Mouse (Mus musculus): ENCODE results near the gene Cerkl.

Gene Cerkl

DNA sequence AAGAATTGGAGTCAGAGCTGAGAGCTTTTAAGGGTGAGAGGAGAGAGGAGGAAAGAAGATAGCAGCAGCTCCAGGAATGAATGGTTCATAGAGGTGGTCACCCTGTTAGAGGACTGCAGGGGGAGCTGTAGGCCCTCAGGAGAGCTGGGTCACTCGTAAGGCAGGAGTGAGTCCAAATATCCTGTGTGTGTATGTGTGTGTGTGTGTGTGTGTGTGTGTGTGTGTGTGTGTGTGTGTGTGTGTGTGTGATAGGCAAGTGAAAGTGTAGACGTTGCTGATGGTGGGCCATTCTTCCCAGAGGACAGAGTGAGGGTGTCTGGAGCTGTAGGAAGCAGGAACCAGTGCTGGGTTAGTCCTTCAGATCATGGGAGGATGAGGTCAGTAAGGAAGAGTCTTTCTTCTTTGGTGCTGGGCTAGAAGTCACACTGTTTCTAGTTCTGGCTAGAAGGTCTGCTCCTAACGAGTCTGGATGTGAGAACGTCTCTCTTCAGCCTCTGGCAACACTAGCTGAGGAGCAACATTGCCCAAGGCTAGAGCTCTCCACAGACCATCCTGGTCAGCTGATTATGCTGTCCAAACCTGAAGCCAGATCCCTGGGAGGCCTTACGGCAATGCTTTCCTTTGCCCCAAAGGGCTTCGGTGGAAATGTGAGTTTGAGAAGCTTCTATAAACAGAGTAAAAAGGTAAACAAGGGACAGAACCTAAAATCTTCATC, 83.9 kb downstream of the Cerkl start:
- in situ Hi-C loops (cut with MboI), result loop anchor here (25.0 kb wide), 1 partner anchor 390 kb away; no protein-coding TSS in a partner anchor

GRCm38 (mm10) chr2:79372154-79372467, 84.5 kb downstream of the Cerkl start:
- in situ Hi-C loops (cut with MboI), result loop anchor here (25.0 kb wide), 1 partner anchor 390 kb away; no protein-coding TSS in a partner anchor

DNA sequence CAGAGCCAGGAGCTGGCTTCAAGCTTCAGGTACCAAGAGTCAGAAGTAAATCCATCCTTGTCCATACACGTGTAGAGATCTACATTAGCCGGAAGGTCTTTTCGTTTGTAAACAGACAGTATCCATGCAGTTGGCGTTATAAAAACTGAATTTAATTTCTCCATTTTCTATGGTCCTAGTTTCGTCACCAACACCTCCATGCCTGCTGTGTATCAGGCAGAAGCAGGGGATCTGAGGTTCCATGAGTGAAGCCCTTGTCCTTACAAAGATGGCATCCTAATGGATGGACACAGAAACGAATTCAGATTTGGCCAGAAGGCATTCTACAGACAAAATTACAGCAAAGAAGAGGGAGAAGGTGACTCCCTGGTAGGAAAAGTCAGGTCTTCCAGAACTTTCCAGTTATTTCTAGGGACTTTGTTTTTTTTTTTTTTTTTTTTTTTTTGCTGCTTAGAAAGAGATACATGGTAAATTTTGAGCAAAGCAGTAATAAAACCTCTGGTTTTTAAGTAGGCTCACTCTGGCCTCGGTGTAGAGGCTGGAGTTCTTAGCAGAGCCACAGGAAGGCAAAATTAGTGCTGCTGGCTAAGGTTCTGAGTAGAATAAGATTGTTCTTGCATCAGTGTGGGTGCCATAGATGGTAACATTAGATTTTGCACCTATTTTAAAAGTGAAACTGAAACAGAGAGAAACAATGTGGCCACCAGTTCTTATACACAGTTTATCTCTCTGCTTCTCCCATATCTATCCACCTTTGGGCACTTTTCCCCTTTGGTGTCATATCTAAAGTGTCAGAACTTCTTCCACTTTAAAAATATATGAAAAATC, 85.0 kb downstream of the Cerkl start:
- in situ Hi-C loops (cut with MboI), result loop anchor here (25.0 kb wide), 1 partner anchor 391 kb away; no protein-coding TSS in a partner anchor

DNA sequence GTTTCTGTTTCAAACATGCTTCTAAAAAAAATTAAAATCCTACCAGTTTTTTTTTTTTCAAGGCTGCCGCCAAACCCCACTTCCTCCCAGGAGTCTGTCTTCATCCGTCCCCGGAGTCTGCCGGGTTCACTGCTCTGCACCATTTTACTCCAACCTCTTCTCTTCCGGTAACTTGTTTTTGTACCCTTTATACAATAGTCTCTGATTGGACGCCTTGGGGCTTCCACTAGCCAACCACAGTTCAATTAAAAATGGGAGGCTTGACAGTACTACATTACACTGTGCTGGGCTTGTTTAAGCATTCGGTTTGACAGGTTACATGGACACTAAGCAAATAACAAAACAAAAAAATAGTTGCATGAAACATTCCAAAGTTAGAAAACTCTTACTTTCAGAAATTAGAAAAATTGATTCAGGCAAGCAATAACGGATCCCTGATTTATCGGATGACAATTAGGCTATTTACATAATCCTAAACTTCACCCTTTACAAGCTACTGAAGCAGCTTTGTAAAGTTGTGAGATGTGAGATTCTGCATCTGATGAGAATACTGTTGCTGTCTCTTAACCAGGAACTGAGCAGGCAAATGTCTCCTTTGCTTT, 85.8 kb downstream of the Cerkl start:
- in situ Hi-C loops (cut with MboI), result loop anchor here (25.0 kb wide), 1 partner anchor 391 kb away; no protein-coding TSS in a partner anchor

DNA sequence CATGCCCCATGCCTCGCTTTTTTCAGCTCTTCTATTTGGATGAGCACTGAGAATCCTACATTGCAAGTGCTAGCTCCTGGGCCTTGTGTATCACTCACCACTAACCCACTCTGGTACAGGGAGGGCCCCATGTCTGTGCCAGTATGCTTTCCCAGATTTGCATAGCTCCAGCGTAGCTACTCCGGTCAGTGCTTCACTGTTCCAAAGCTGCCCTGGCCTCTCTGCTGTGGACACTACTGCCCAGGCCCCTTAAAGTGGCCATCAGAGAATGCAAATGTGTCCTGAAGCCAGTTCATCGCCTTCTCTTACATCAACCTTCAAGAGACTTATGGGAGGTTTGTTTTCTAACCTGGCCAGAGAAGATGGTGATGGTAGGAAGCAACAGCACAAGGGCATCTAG, 86.7 kb downstream of the Cerkl start:
- in situ Hi-C loops (cut with MboI), result loop anchor here (25.0 kb wide), 1 partner anchor 392 kb away; no protein-coding TSS in a partner anchor

DNA sequence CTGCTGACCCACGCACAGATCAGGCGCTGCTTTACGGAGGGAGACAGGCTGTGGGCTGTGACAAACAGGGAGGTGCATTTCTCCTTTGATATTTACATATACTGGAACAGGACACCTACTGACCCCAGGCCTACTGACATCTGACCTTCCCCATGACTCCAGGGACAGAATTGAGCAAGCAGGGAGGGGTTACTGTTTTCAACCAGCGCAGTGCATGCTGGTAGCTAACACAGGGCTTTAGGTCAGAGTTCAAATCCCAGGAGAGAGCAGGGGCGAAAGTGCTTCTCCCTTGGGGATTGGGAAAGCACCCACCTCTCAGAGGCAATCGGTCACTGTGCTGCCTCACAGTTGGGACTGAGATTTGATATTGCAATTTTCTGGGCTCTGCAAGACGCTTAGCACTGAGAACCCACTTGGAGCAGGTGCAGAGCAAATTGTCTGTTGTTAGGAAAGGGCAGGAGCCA, 87.5 kb downstream of the Cerkl start:
- in situ Hi-C loops (cut with MboI), result loop anchor here (25.0 kb wide), 1 partner anchor 393 kb away; no protein-coding TSS in a partner anchor

GRCm38 (mm10) chr2:79368661-79369060, 87.9 kb downstream of the Cerkl start:
- in situ Hi-C loops (cut with MboI), result loop anchor here (25.0 kb wide), 1 partner anchor 394 kb away; no protein-coding TSS in a partner anchor

- in situ Hi-C loops (cut with MboI), result loop anchor here (25.0 kb wide), 1 partner anchor 395 kb away; no protein-coding TSS in a partner anchor
Observed at GRCm38 (mm10) chr2:79367451-79368450, 88.8 kb downstream of the Cerkl start.

DNA sequence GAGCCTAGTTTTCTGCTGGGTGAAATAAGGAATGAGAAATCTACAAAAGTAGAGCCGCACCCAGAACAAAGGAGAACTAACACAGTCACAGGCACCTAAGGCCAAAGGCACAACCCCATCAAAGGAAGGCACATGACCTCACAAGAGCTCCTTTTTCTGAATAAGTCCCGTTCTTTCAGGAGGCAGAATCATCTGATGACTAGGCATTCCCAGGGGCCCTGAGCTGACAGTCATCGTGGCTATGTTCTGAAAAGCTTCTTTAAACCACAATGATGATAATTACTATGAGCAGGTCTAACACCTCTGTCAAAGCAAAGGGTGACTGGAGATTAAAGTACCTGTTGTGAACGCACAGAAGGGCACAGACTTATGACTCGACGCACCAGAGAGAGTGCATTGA, 92.7 kb downstream of the Cerkl start:
- in situ Hi-C loops (cut with MboI), result loop anchor here (25.0 kb wide), 1 partner anchor 398 kb away; no protein-coding TSS in a partner anchor

DNA sequence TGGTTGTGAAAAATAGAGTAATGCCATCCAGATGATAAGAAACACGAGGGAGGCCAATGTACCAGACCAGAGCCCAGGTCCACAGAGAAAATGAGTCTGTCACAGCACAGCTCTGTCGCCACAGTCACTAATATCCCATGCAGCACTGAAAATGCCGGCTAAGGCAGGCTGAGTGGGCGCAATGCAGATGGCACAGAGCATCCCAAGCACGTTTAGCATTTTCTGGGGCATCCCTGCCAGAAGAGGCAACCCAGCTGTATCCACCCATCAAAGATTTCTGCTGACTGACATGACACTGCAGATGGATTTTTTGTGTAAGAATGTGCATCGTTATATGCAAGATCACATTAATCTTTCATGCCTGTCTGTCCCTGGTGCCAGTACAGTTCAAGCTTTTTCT, 94.6 kb downstream of the Cerkl start:
- in situ Hi-C loops (cut with MboI), result loop anchor here (25.0 kb wide), 1 partner anchor 400 kb away; no protein-coding TSS in a partner anchor

DNA sequence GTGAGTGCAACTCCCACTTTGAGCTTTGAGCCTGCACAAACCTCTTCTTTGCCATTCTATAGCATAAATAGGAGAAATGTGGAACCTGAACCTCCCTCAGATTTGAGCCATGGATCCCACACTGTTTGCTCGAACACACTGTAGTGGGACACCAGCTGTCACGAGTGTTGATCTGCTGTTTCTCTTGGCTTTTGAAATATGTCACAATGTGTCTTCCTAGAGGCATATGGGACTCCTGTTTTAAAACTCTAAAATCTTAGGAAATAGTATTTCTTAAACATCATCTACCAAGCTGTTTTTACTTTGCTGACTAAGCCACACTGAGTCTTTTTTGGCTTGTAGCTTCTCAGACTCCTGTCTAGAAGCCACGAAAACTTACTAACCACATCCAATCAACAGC, 98.8 kb downstream of the Cerkl start:
- in situ Hi-C loops (cut with MboI), result loop anchor here (25.0 kb wide), 1 partner anchor 404 kb away; no protein-coding TSS in a partner anchor

DNA sequence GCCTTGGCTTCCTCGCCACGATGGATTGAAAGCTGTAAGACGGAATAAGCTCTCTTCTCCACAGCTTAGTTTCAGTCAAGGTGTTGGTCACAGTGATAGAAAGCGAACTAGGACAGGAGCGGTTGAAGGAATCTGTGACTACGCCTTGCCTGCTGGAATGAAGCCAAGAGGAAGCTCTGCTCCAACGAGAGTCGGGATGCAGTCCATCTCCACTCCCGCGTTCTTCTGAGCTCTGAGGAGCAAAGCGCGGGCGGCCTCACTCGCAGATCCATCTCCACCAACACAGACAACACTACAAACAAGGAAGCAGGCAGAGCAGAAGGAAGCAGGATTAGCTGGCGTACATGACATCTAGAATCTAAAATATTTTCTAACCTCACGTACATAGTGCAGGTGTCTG, 101.8 kb downstream of the Cerkl start:
- in situ Hi-C loops (cut with MboI), result loop anchor here (25.0 kb wide), 1 partner anchor 408 kb away; no protein-coding TSS in a partner anchor

- in situ Hi-C loops (cut with MboI), result loop anchor here (25.0 kb wide), 1 partner anchor 410 kb away; no protein-coding TSS in a partner anchor
Observed at GRCm38 (mm10) chr2:79352100-79352802, 104.3 kb downstream of the Cerkl start.

DNA sequence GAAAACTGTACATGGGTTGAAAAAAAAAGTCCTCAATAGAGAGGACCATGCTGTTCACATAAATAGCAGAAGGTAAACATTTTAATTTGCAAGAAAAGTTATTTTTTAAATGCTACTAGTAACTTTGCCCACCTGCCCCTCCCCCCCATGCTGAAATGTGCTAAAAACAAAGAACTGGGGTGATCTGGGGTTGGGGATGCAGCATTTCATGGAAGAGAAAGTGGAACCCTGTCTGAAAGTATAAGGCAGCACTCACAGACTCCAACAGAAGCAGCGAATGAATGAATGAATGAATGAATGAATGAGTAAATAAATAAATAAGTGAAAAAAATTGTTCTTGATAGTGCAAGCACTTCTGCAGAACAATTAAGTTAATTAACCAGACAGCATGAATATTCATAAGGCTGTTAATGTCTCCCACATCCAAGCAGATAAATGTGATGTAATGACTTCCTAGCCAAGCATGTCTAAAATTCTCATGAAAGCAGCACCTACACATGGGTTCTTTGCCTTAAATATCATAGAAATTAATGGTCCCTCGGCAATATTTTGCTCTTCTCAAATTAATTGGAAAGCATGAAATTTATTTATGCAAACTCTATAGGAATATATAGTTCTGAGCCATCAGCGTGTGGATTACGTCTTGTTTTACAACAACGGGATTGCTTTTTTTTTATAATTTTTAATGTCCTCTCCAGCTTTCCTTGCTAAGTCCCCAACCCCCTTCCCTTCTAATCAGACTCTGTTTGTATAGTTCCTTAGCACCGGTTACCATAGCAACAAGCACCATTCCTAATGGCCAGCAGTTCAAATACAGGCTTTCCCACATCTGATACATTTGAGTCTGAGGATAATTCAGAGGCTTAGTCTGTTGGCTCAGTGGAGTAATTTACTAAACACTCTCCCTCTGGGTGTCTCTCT, 105.1 kb downstream of the Cerkl start:
- in situ Hi-C loops (cut with MboI), result loop anchor here (25.0 kb wide), 1 partner anchor 411 kb away; no protein-coding TSS in a partner anchor

- in situ Hi-C loops (cut with MboI), result no loop called here
Observed at GRCm38 (mm10) chr2:79343115-79343514, 113.5 kb downstream of the Cerkl start.

GRCm38 (mm10) chr2:79339003-79339402, 117.6 kb downstream of the Cerkl start:
- in situ Hi-C loops (cut with MboI), result no loop called here

- in situ Hi-C loops (cut with MboI), result no loop called here
Observed at GRCm38 (mm10) chr2:79336141-79336540, 120.4 kb downstream of the Cerkl start.

- in situ Hi-C loops (cut with MboI), result no loop called here
Observed at GRCm38 (mm10) chr2:79334661-79335060, 121.9 kb downstream of the Cerkl start.

GRCm38 (mm10) chr2:79328079-79328478, 128.5 kb downstream of the Cerkl start:
- in situ Hi-C loops (cut with MboI), result no loop called here

All from mature B cell (primary cell).